Mouse (Mus musculus) lung, postnatal 0 days (tissue): Measurements from ENCODE around the gene Sema6d. TPM values are rescaled to one million over a fixed set of nuclear protein-coding genes. Genes with fewer than 3 reads are reported as not detected.

Source experiments
- ATAC-seq: fragments of 200-750 bp; cut with Nextera tagmentation; 2 replicates; pipeline ENCODE4 v1.8.0; 2017; ENCODE audit warnings: moderate library complexity
- DNase-seq: peaks from one replicate; pipeline ENCODE4 v3.0.0-alpha.2; 2016; ENCODE audit warnings: low spot score
- H3K27ac ChIP-seq: fragments of 300-500 bp; sonication (generic); 2 replicates; pipeline ENCODE4 v1.5.1; 2014; ENCODE audit warnings: antibody characterized with exemption, mild to moderate bottlenecking, low read length, mixed read lengths
- H3K27me3 ChIP-seq: fragments of 300-500 bp; sonication (generic); replicated peaks from 2 replicates; pipeline ENCODE4 v1.6.1; 2014; ENCODE audit warnings: low read length, mixed read lengths; ENCODE audit not compliant: insufficient read depth
- H3K36me3 ChIP-seq: fragments of 300-500 bp; sonication (generic); 2 replicates; pipeline ENCODE4 v1.6.1; 2014; ENCODE audit warnings: low read length, mixed read lengths; ENCODE audit not compliant: insufficient read depth
- H3K4me1 ChIP-seq: fragments of 300-500 bp; sonication (generic); 2 replicates; pipeline ENCODE4 v1.6.1; 2014; ENCODE audit warnings: antibody characterized with exemption, low read depth, low read length, mixed read lengths; ENCODE audit not compliant: insufficient read depth
- H3K4me2 ChIP-seq: fragments of 300-500 bp; sonication (generic); replicated peaks from 2 replicates; pipeline ENCODE4 v1.6.1; 2014; ENCODE audit warnings: low read depth, mild to moderate bottlenecking, low read length, moderate library complexity, mixed read lengths
- H3K4me3 ChIP-seq: fragments of 300-500 bp; sonication (generic); 2 replicates; pipeline ENCODE4 v1.5.1; 2014; ENCODE audit warnings: low read depth, low read length
- H3K9ac ChIP-seq: fragments of 300-500 bp; sonication (generic); replicated peaks from 2 replicates; pipeline ENCODE4 v1.6.1; 2014; ENCODE audit warnings: low read depth, mild to moderate bottlenecking
- H3K9me3 ChIP-seq: fragments of 300-500 bp; sonication (generic); 2 replicates; pipeline ENCODE4 v1.6.1; 2016; ENCODE audit warnings: low read length, mixed read lengths
- CTCF ChIP-seq: IDR thresholded peaks from 2 replicates; pipeline ENCODE4 v1.5.1; 2016; ENCODE audit warnings: antibody characterized with exemption, mild to moderate bottlenecking
- EP300 ChIP-seq: IDR thresholded peaks from 2 replicates; pipeline ENCODE4 v1.6.1; 2016; ENCODE audit warnings: antibody characterized with exemption, mild to moderate bottlenecking, control low read depth
- WGBS: fragments of 180-500 bp; shearing (Covaris S2); extraction: QIAGEN DNeasy Blood & Tissue Kit; methylation state at CpG from one replicate; pipeline ENCODE4 v1.1.7; 2014; 5-methylcytosine and 5-hydroxymethylcytosine counted together
- polyA plus RNA-seq: library from polyadenylated mRNA; unstranded; fragments of >200 nt; fragmentation: Nextera tagmentation; extraction: Ambion mirVana; gene quantifications from 2 replicates; pipeline ENCODE4 v1.2.1, GENCODE M21; 2015

Gene Sema6d
- polyA plus RNA-seq, 1 experiment from 2014 or later, result 7.4 TPM

DNA sequence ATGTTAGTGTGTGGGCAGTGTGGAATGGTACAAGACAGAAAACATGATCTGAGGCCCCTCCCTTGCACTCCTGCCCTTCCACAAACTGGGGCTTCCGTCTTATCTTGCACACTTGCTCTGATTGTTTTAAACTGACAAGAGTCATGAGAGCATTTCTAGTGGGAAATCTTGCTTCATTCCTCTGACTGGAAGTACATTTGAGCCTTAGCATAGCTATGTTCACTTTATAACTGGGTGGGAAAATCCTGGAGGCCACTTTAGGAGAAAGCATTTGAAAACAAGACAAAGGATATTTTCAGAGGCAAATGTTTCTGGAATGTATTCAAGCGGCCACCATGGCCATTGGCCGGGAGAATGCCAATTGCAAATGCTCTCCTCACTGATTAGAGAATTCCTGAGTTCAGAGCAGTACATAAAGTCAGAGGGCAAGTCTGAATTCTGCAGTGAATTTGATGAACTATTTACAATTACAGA is 371.6 kb downstream of the Sema6d start:
- no peak overlapping the region for H3K9ac ChIP-seq
- peak overlapping the region; percentile 16; the same call in 1 of the 2 replicates for H3K27ac ChIP-seq
- no peaks in the 10 kb centered on the region for H3K27me3 ChIP-seq
- H3K36me3 ChIP-seq, result no peaks in the 10 kb centered on the region
- peaks cover 8% of the 10 kb centered on the region; the same call in 1 of the 2 replicates for H3K4me1 ChIP-seq
- TF ChIP-seq EP300 (peak; percentile 74), CTCF (no peak)
- H3K4me3 ChIP-seq, result no peak overlapping the region
- no peaks in the 10 kb centered on the region for H3K9me3 ChIP-seq
- H3K4me2 ChIP-seq, result no peak overlapping the region
- DNase-seq (peak; percentile 35), ATAC-seq (peak; percentile 57)
- 20% methylated on average over 3 of the region's 3 CpGs for WGBS

DNA sequence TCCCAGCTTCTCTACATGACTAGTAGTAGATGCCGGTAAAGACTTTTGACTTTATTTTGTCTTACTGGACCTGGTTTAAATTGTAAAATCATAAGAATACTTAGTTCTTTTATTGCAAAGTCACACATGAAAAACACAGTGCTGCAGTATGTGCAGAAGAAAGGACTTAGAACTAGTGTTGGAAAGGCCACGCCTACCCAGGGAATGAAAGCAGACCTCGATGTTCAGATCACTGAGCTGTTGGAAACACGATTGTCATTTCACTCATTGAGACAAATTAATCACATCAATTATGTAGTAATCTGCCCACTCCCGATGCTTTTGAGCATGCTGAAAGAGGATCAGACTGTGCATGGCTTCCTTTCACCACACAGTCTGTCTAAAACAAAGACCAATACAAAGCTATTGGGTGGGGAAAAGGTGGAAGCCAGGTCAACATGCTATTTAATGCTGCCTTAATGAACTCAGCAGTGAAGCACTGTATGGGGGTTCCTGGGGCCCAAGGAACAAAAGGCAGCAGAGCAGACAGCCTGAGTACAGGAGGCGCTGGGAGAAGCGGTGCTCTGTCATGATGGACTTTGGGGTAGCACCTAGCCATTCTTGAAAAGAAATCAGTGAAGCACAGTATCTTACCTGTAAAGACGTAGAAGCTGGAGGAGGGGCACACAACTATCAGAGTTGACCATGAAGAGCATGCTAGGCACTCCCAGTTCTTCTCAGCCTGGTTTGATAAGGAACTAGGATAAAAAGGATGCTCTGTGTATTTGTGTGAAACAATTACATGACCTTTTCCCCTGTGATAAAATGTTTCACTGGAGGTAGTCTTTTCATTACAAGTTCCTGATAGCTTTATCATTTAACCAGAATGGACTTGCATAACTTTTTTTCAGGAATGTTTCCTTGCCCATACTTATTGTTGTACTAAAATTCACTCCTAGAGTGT is 375.5 kb downstream of the Sema6d start:
- Histone ChIP-seq H3K4me1 (peaks cover 8% of the 10 kb centered on the region; the same call in 1 of the 2 replicates), H3K4me2 (no peak overlapping the region), H3K27me3 (no peaks in the 10 kb centered on the region), H3K27ac (no peak overlapping the region), H3K36me3 (no peaks in the 10 kb centered on the region), H3K4me3 (no peak overlapping the region), H3K9me3 (no peaks in the 10 kb centered on the region), H3K9ac (no peak overlapping the region)
- DNase-seq, result no peak
- ATAC-seq, result no peak
- TF ChIP-seq EP300 (no peak), CTCF (no peak)
- WGBS, result 74% methylated on average over 8 of the region's 8 CpGs

DNA sequence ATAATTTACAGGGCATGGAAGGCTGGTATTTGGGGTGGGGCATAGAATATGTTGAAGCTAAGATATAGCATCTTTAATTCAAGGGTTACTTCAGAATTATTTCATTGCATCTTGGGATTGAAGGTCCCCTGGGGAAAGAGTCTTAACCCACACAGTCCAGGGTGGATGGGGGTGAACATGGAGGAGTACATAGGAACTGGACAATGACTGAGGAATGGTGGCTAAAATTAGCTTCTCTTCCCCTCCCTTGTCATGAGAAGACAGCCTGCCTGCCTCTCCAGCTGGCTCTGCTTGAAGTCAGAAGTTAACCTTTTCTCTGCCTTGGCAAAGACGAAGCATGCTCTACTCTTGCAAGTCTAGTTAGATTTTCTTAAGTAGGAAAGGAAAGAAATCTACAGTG is 377.7 kb downstream of the Sema6d start:
- Histone ChIP-seq H3K9me3 (no peaks in the 10 kb centered on the region), H3K4me2 (no peak overlapping the region), H3K4me1 (no peaks in the 10 kb centered on the region), H3K27ac (no peak overlapping the region), H3K4me3 (no peak overlapping the region), H3K36me3 (no peaks in the 10 kb centered on the region), H3K27me3 (no peaks in the 10 kb centered on the region), H3K9ac (no peak overlapping the region)
- 68% methylated on average over 1 of the region's 1 CpGs for WGBS
- ATAC-seq (no peak), DNase-seq (no peak)
- TF ChIP-seq CTCF (no peak), EP300 (no peak)

DNA sequence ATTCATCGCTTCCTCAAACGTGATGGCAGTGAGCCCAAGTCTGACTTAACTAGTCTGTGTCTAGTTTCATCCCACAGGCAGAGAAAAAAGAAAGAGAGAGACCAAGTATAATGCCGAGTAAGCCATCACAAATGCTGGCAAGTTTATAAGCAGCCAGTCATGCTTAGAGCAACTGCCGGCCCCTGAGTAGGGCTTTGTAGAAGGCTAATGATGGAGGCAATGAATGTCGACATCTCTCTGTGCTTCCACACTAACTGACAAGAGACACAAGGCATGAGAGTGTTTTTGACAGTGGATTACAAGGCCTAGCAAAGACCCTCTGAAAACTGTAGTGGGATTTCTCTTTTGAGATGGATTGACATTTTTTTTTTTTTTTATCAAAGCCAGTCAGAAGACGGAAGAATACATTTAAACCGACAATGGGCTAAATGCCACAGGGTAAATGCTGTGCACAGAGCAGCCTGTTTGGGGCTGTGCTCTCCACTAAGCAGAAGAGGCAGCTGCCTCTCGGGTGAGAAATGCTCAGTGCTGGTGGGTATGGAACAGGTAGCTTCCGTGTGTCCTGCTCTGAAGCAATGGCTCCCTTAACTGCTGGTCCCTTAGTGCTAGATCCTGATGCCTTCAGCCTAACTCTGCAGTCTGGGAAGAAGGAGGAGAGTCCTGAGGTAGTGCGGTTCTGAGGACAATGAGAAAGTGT is 380.7 kb downstream of the Sema6d start:
- Histone ChIP-seq H3K27me3 (no peaks in the 10 kb centered on the region), H3K4me2 (no peak overlapping the region), H3K4me3 (no peak overlapping the region), H3K27ac (no peak overlapping the region), H3K9me3 (no peaks in the 10 kb centered on the region), H3K36me3 (no peaks in the 10 kb centered on the region), H3K9ac (no peak overlapping the region), H3K4me1 (no peaks in the 10 kb centered on the region)
- ATAC-seq (no peak), DNase-seq (no peak)
- TF ChIP-seq CTCF (no peak), EP300 (no peak)
- whole genome bisulfite sequencing, result 51% methylated on average over 10 of the region's 10 CpGs

DNA sequence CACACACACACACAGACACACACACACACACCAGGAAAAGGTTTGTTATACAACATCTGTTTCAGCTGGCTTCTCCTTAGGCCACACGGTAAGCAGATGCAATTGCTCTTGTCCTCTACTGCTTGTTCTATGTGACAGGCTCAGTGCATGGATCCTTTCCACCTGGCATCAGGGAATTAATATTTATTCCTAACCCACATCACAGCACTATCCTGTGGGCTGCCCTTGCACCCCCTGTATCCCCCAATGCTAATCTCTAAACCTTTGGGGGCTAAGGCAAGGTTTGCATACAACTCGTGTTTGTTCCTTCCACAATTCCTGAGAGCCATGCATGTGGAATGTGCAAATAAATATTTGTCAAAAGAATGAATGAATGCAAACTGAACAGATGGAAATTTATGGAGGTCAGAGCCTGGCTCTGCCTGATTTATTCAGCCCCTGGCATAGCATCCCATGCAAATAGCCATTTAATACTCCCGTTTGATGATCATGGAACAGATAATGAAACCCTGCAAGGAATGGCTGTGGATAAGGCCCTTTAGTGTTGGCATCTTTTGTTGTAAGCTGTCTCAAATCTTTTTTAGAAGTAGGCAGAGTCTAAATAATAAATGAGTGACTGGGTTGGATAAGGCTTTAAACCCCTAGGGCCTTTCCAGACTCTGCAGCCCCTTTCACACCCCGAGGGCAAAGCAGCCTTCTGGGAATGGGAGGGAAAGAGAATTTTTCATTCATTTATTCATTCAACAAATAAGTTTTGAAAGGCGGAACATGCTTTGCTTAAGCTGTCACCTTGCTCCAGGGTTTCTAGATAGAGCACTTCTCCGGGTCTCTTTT is 383.1 kb downstream of the Sema6d start:
- H3K27ac ChIP-seq, result no peak overlapping the region

DNA sequence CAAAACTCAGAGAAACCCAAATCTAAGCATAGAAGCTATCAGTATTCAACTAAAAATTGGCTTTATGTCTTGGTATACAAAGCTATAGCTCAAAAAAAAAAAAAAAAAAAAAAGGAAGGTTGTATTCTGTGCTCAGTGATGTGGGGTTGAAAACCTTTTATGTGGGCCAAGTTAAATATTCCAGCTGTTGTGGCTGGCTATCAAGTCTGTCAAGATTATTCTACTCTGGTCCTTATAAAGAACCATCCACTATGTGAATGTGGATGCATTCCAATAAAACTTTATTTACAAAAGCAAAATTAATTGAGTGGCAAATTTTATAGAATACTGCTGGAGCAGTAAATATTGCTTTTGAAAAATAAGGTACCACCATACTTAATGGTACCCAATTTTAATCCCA is 388.1 kb downstream of the Sema6d start:
- Histone ChIP-seq H3K9me3 (no peaks in the 10 kb centered on the region), H3K4me1 (no peaks in the 10 kb centered on the region), H3K4me3 (no peak overlapping the region), H3K27me3 (no peaks in the 10 kb centered on the region), H3K36me3 (no peaks in the 10 kb centered on the region), H3K9ac (no peak overlapping the region), H3K4me2 (no peak overlapping the region), H3K27ac (no peak overlapping the region)
- TF ChIP-seq EP300, result no peak
- no peak for TF ChIP-seq CTCF
- ATAC-seq (no peak), DNase-seq (no peak)

More for the DNA sequence above, 383.1 kb downstream of the Sema6d start:
- DNase-seq, result no peak
- Histone ChIP-seq H3K36me3 (no peaks in the 10 kb centered on the region), H3K4me1 (no peaks in the 10 kb centered on the region), H3K27me3 (no peaks in the 10 kb centered on the region), H3K4me2 (no peak overlapping the region), H3K9me3 (no peaks in the 10 kb centered on the region), H3K9ac (no peak overlapping the region), H3K4me3 (no peak overlapping the region)
- TF ChIP-seq CTCF (no peak), EP300 (no peak)
- 64% methylated on average over 6 of the region's 6 CpGs for WGBS
- ATAC-seq, result no peak
